Mouse (Mus musculus) erythroblast, adult 5-6 weeks (primary cell): ENCODE results near the gene Higd1c. TPM values are rescaled to one million over a fixed set of nuclear protein-coding genes. Genes with fewer than 3 reads are reported as not detected.

Experiments
- ATAC-seq: replicated peaks from 2 replicates; pipeline ENCODE4 v1.8.0; 2016; ENCODE audit warnings: moderate number of reproducible peaks, mild to moderate bottlenecking, moderate TSS enrichment, inconsistent platforms; ENCODE audit not compliant: poor library complexity, low FRiP score, severe bottlenecking
- total RNA-seq, 2 experiments: library from RNA; stranded (forward) in 1 of 2; stranded (reverse) in 1 of 2; fragments of 150-400 nt in 1 of 2; fragments of 200-764, 138-1000 nt in 1 of 2; gene quantifications; 2 replicates each; pipeline versions ENCODE4 v1.2.3 to v1.2.4; 2015 to 2017; ENCODE audit warnings: low replicate concordance in 2 of 2

The Higd1c gene
- total RNA-seq, 2 experiments from 2014 or later: not detected

- ATAC-seq: no peak
Measured at GRCm38 (mm10) chr15:100424396-100425122, 60.2 kb downstream of the Higd1c start, which contains the start of gene Slc11a2. Gene Slc11a2, minus strand, starts transcription at chr15:100425072.

GRCm38 (mm10) chr15:100428296-100428905 lies 64.1 kb downstream of the Higd1c start:
- ATAC-seq: no peak

- no peak for ATAC-seq
Measured at GRCm38 (mm10) chr15:100429959-100430565, 65.7 kb downstream of the Higd1c start.

- peak; percentile 60; the same call in 1 of the 2 replicates for ATAC-seq
Measured at GRCm38 (mm10) chr15:100433234-100433633, 68.9 kb downstream of the Higd1c start.

Other genes starting within 250 kb of the Higd1c start
- gene Atf1, start 136.7 kb upstream of the Higd1c start, total RNA-seq (2015; ENCODE audit: low replicate concordance): 32.9 and 33.6 TPM in 2 replicates
- 64.8 and 87.7 TPM in 2 replicates for gene Atf1, start 136.7 kb upstream of the Higd1c start, total RNA-seq (2017; ENCODE audit: low replicate concordance)
- not detected in 2 replicates for gene Tmprss12, start 83.7 kb upstream of the Higd1c start, total RNA-seq (2015; ENCODE audit: low replicate concordance)
- not detected in 2 replicates for gene Tmprss12, start 83.7 kb upstream of the Higd1c start, total RNA-seq (2017; ENCODE audit: low replicate concordance)
- gene Mettl7a1, start 60.4 kb upstream of the Higd1c start, total RNA-seq (2015; ENCODE audit: low replicate concordance): 95.7 and 125 TPM in 2 replicates
- gene Mettl7a1, start 60.4 kb upstream of the Higd1c start, total RNA-seq (2017; ENCODE audit: low replicate concordance): 255 and 340 TPM in 2 replicates
- not detected in 2 replicates for gene Mettl7a3, start 29.6 kb upstream of the Higd1c start, total RNA-seq (2015; ENCODE audit: low replicate concordance)
- gene Mettl7a3, start 29.6 kb upstream of the Higd1c start, total RNA-seq (2017; ENCODE audit: low replicate concordance): 0.42 TPM in 1 of 2 replicates, not detected in the other
- gene Methig1, start 11.4 kb upstream of the Higd1c start, total RNA-seq (2015; ENCODE audit: low replicate concordance): not detected in 2 replicates
- not detected in 2 replicates for gene Methig1, start 11.4 kb upstream of the Higd1c start, total RNA-seq (2017; ENCODE audit: low replicate concordance)
- gene Mettl7a2, start 11.3 kb upstream of the Higd1c start, total RNA-seq (2015; ENCODE audit: low replicate concordance): not detected in 2 replicates
- 0.56 TPM in 1 of 2 replicates, not detected in the other for gene Mettl7a2, start 11.3 kb upstream of the Higd1c start, total RNA-seq (2017; ENCODE audit: low replicate concordance)
- gene Gm5475, start 57.6 kb downstream of the Higd1c start, total RNA-seq (2015; ENCODE audit: low replicate concordance): not detected in 2 replicates
- not detected in 2 replicates for gene Gm5475, start 57.6 kb downstream of the Higd1c start, total RNA-seq (2017; ENCODE audit: low replicate concordance)
- 14.6 and 18.3 TPM in 2 replicates for gene Slc11a2, start 60.5 kb downstream of the Higd1c start, total RNA-seq (2015; ENCODE audit: low replicate concordance)
- 20.1 and 23.8 TPM in 2 replicates for gene Slc11a2, start 60.5 kb downstream of the Higd1c start, total RNA-seq (2017; ENCODE audit: low replicate concordance)
- gene Letmd1, start 104.5 kb downstream of the Higd1c start, total RNA-seq (2015; ENCODE audit: low replicate concordance): 4.4 and 4.8 TPM in 2 replicates
- 2.5 and 3.7 TPM in 2 replicates for gene Letmd1, start 104.5 kb downstream of the Higd1c start, total RNA-seq (2017; ENCODE audit: low replicate concordance)
- 0.21 TPM in 1 of 2 replicates, not detected in the other for gene Csrnp2, start 130.9 kb downstream of the Higd1c start, total RNA-seq (2015; ENCODE audit: low replicate concordance)
- gene Csrnp2, start 130.9 kb downstream of the Higd1c start, total RNA-seq (2017; ENCODE audit: low replicate concordance): 0.51 and 0.98 TPM in 2 replicates
- 2.1 and 4.8 TPM in 2 replicates for gene Tfcp2, start 187.5 kb downstream of the Higd1c start, total RNA-seq (2015; ENCODE audit: low replicate concordance)
- gene Tfcp2, start 187.5 kb downstream of the Higd1c start, total RNA-seq (2017; ENCODE audit: low replicate concordance): 7.8 and 13.7 TPM in 2 replicates
- gene Pou6f1, start 235.4 kb downstream of the Higd1c start, total RNA-seq (2015; ENCODE audit: low replicate concordance): 1.2 and 1.9 TPM in 2 replicates
- 0.28 TPM in 1 of 2 replicates, not detected in the other for gene Pou6f1, start 235.4 kb downstream of the Higd1c start, total RNA-seq (2017; ENCODE audit: low replicate concordance)